Mouse (Mus musculus) ovary, adult 18-20 months (tissue): ENCODE measurements at regions not wholly inside any gene's neighbourhood (a gene's known extent, or its start where the extent isn't known, plus 50 kb on each side); places are given as distances from the start of the nearest gene placed in this dataset.

Source experiments
- DNase-seq: peaks from one replicate; pipeline ENCODE4 v3.0.0; 2022; ENCODE audit warnings: low spot score, mixed read lengths

DNA sequence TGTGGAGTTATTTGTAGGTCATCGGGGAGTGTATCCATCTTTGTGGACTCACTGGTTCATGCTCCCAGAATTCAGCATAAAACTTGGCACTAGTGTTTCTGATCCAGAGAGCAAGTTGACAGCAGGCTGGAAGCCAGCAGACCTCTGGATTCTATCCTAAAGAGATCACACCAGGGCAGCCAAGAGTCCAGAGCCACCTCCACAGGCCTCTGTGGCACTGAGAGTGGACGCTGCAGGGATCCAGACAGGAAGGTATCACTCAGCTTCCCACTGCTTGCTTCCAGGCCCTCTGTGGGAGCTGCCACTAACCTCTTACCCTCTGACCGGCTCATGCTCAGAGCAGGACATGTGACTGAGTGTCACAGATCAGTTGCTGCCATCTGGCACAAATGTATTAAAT is 69.8 kb upstream of the Plcl2 start:
- DNase-seq: no peak

- DNase-seq: no peak
Measured at GRCm38 (mm10) chr17:50442062-50442461, 67.1 kb upstream of the Plcl2 start.

GRCm38 (mm10) chr17:50442905-50443304 is 66.3 kb upstream of the Plcl2 start:
- no peak for DNase-seq

- DNase-seq: no peak
Measured at GRCm38 (mm10) chr17:50443376-50444022, 65.7 kb upstream of the Plcl2 start.

- no peak for DNase-seq
Measured at GRCm38 (mm10) chr17:50444023-50444389, 65.2 kb upstream of the Plcl2 start.

DNA sequence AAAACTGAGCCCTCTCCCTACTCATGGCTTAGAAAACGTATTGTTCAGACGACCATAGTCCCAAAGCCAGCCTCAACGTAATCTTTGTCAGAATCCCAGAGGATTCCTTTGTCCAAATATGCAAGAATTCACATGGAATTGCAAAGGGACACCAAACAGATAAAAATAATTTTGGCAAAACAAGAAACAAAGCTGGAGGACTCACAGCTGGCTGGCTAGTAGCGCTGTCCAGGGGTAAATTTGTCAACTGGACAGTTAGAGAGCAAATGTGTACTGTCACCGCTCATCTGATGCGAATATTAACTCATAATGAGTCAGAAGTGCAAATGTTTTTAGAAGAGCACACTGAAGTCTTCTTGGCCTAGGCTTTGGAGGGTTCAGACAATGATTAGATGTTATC is 60.5 kb upstream of the Plcl2 start:
- DNase-seq: no peak

- no peak for DNase-seq
Measured at GRCm38 (mm10) chr17:50451606-50452005, 57.6 kb upstream of the Plcl2 start.

- DNase-seq: no peak
Measured at GRCm38 (mm10) chr17:50453524-50453923, 55.7 kb upstream of the Plcl2 start.

DNA sequence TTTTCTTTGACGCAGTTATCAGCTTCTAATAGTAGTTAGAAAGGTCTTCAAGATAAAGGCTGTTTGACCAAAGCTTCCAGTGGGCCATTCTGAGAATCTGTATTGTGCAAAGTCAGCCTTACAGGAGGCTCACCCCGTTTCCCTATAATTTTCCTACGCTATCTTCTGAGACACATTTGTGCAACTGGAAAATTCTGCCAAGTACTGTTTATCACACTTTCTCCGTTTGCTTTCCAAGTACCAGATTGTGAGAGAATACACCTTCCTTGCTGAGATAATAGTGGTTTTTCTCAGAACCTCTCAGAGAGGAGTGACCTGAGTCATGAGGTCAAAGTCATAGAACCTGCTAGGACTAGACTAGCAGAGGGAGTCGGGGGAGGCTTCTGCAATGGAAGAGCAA is 55.2 kb upstream of the Plcl2 start:
- no peak for DNase-seq

DNA sequence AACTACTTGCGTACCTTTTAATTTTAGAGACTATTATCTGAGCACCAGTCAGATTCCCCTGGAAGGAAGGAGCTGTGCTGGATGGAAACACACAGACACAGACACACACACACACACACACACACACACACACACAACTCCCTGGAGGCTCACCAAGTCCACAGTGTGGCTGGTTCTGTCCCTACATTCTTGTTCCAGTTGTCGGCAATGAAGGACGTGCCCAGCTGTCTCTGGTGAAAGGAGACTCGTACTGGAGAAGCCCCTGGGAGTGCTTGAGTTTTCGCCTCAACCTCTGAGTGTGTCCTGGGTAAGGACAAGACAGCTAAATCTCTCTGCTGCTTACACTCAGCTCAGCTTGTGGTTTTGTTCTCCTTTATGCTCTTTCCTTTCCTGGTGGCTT is 54.3 kb upstream of the Plcl2 start:
- no peak for DNase-seq

DNA sequence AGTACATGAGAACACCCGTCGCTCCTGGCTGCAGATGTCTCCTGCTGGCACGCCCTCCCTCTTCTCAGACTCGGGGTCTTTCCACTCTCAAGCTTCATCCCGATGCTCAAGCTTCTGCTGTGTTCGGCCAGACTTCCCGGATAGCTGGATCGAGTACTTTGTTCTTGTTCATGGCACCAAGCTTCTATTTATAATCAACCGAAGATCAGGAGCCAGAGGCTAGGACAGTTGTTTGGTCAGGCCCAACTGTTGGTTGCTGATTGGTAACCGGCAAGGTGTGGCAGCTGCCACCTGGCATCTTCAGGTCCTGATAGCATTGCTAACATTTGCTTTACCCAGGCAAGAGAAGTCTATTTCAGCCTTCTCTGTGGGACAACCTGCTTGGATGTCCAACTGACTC is 53.5 kb upstream of the Plcl2 start:
- DNase-seq: no peak

DNA sequence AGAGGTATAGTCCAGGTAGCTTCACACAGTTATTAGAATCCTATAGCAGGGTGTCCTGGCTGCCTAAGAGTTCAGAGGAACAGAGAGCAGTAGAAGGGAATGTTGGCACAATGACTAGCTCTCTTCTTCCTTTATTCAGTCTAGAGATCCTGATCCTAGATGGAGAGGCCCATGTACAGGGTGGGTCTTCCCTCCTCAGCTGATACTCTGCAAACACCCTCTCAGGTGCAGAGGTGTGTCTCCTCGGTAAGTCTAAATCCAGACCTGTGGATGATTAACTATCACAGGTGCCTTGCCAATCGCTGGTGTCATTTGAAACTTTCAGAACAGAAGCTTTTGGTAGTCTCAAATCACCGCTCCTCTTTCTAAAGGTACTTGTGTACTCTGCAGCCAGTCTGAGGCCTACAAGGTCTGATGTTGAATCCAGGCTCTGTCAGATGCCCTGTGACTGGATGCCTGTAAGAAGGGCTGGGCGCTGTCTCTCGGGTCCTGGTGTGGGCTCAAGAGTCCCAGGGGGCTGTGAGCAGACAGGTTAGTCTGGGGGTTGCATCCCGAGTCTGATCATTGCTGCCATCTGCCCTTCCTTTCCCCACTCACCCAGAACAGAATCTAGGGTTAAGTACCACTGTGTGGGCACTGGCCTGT is 52.0 kb upstream of the Plcl2 start:
- DNase-seq: no peak

DNA sequence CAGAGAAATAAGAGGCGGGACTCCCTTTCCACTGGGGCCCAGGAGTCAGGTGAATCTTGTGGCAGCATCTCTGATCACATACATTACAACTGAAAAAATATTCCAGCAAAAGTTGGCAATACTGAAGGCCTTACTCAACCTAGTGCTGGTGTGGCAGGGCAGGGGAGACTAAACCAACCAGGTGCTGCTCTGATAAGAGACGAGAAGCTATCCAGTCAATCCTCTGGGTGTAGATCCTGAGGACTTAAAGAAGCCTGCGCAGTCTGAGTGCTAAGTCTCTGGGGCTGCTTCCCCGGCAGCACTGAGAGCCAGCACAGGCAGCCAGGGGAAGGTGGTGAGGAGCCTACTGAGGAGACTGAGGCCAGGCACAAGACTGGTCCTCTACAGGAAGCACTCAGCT is 51.0 kb upstream of the Plcl2 start:
- no peak for DNase-seq
